Mouse (Mus musculus): ENCODE results near the gene Angptl3. TPM values are rescaled to one million over a fixed set of nuclear protein-coding genes. Genes with fewer than 3 reads are reported as not detected.

The Angptl3 gene
- polyA plus RNA-seq (2012; ENCODE audit: low replicate concordance) = not detected in 2 replicates

GRCm38 (mm10) chr4:99030686-99031085 lies at the start of gene Angptl3:
Angptl3 (plus strand) TSS chr4:99030954.

Other genes starting within 250 kb of the Angptl3 start
- 0.05 TPM in 1 of 2 replicates, not detected in the other for gene Kank4, start 213.4 kb upstream of the Angptl3 start, polyA plus RNA-seq (2012; ENCODE audit: low replicate concordance)
- gene I0C0044D17Rik, start 207.1 kb upstream of the Angptl3 start, polyA plus RNA-seq (2012; ENCODE audit: low replicate concordance) = not detected in 2 replicates
- 738 and 792 TPM in 2 replicates for gene Usp1, start 107.1 kb upstream of the Angptl3 start, polyA plus RNA-seq (2012; ENCODE audit: low replicate concordance)
- gene Dock7, start 90.0 kb downstream of the Angptl3 start, polyA plus RNA-seq (2012; ENCODE audit: low replicate concordance) = 1.0 and 1.1 TPM in 2 replicates
- 0.46 and 0.59 TPM in 2 replicates for gene Atg4c, start 163.0 kb downstream of the Angptl3 start, polyA plus RNA-seq (2012; ENCODE audit: low replicate concordance)